Mouse (Mus musculus) megakaryocyte progenitor cell, adult 5-6 weeks (primary cell): ENCODE measurements around the gene Ear14. TPM values are rescaled to one million over a fixed set of nuclear protein-coding genes. Genes with fewer than 3 reads are reported as not detected.
"Not testable (repeated sequence)": the region's sequence is repeated elsewhere in the genome, so short reads cannot be mapped to it uniquely, and the experiment has no call there.

Source experiments
- ATAC-seq: replicated peaks from 2 replicates; pipeline ENCODE4 v1.8.0; 2016; ENCODE audit warnings: mild to moderate bottlenecking, moderate TSS enrichment, inconsistent platforms; ENCODE audit not compliant: poor library complexity
- total RNA-seq, 2 experiments: library from RNA; stranded (forward) in 1 of 2; stranded (reverse) in 1 of 2; fragments of 157-497, 149-512 nt in 1 of 2; fragments of 200-1000 nt in 1 of 2; gene quantifications; 2 replicates each; pipeline versions ENCODE4 v1.2.3 to v1.2.4; 2015 to 2017

Ear14 gene
- total RNA-seq (2015) (not detected in 2 replicates), total RNA-seq (2017) (not detected in 2 replicates)

GRCm38 (mm10) chr14:51203115-51203514 is at the start of gene Ear14:
Gene Ear14, plus strand, starts transcription at chr14:51203391.
- ATAC-seq = no peak

DNA sequence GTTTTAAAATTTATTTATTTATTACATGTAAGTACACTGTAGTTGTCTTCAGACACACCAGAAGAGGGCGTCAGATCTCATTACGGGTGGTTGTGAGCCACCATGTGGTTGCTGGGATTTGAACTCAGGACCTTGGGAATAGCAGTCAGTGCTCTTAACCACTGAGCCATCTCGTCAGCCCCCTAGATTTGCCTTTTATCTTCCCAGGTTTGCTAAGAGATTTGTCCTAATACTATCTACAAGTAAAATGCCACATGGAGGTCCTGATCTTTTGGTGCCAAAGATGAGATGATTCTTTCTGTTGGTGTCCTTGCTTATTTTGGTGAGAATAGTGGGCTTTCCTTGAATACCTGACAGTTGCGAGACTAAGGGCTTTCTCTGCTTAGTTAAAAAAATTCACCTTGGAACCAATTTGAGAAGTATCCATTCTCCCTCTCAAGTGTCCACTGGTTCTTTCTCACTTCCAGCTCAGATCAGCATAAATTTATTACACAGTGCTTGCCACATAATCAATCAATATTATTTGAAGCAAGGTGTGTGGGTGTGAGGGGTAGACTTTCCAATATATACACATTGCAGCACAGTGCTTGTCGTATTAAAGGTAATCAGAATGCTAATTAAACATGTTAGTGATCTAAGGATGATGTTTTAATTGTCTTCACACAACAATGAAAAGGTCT is 47.0 kb upstream of the Ear14 start:
- no peak for ATAC-seq

DNA sequence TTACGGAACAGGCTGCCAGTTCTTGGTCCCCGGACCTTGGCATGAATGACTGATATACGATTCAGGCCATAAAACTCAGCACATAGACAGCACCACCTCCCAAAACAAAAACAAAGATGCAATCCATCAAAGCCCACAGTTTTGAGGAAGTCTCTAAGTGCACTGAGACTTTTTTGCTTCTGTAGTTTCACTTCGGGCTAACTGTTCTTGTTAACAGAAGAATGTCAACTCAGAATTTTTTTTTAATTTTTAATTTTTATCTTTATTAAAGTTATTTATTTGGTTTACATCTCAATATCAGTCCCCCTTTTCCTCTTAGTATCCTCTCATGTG is 46.5 kb upstream of the Ear14 start:
- ATAC-seq = peak; percentile 69

DNA sequence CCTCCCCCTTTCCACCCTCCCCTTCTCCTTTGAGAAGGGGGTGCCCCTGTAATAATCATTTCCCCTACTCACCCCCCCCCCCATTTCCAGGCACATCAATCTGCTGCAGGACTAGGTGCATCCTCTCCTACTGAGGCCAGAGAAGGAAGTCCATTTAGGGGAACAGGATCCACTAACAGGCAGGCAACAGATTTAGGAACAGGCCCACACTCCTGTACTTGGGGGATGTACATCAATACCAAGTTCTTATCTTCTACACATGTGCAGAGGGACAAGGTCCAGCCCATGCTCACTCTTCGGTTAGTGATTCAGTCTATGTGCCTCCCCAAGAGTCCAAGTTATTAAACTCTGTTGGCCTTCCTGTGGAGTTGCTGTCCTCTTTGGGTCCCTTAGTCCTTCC is 46.1 kb upstream of the Ear14 start:
- peak; percentile 55 for ATAC-seq

DNA sequence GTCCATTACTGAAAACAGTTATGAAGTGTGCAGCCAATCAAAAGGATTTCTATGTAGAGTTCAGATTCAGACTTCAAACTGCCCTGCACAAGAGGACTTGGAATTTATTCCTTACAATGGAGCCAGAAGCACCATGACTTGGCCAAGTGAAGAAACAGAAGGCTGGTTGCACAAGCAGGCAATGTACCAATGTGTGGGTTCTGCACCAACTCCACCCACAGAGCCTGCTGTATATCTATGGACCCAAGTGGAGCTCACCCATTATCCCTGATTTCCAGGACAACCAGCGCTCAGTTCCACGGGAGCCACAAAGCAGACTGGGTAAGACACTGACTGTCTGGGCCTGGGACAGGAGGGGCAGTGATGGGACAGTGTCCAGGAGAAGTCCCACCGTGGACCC is 41.2 kb upstream of the Ear14 start, which contains the start of gene Rnase2b:
Gene Rnase2b (plus strand): TSS at position 285 of the 400 bp plus-strand sequence.
- not testable (repeated sequence) for ATAC-seq

- not testable (repeated sequence) for ATAC-seq
Measured at GRCm38 (mm10) chr14:51163323-51163722, 39.9 kb upstream of the Ear14 start.

- ATAC-seq = peak; percentile 23; the same call in 1 of the 2 replicates
Measured at GRCm38 (mm10) chr14:51165435-51165834, 37.8 kb upstream of the Ear14 start.

GRCm38 (mm10) chr14:51166068-51166467 is 37.1 kb upstream of the Ear14 start:
- ATAC-seq = peak; percentile 77

DNA sequence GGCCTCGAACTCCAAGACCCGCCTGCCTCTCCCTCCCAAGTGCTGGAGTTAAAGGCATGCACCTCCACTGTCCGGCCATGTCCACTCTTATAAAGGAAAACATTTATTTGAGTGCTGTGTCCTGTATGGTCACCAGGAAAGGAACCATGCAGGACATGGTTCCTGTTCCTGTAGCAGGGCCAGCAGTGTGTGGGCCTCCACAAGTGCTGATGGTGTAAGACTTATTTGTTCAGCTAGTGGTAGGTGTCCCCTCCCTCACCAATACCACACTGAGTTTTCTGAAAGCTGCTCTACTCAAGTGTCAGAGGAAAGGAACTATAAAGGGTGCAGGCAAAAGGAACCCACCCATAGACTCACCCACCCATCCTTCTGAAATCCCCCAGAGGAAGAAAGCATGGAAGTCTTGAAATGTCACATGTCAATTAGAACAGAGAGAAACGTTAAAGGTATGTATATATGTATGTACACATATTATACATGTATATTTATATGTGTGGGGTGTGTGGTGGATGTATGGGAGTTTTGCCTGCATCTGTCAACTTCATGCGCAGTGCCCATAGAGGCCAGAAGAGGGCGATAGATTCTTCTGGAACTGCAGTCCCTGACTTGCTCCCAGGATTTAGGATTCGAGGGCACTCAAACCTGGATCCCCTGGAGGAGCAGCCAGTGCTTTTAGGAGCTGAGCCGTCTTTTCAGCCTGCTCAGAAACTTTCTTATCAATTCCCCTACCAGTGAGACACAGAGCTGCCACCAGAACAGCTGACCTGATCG is 30.9 kb upstream of the Ear14 start:
- peak; percentile 79 for ATAC-seq

GRCm38 (mm10) chr14:51172947-51173346 is 30.2 kb upstream of the Ear14 start:
- not testable (repeated sequence) for ATAC-seq

- no peak for ATAC-seq
Measured at GRCm38 (mm10) chr14:51173843-51174242, 29.3 kb upstream of the Ear14 start.

DNA sequence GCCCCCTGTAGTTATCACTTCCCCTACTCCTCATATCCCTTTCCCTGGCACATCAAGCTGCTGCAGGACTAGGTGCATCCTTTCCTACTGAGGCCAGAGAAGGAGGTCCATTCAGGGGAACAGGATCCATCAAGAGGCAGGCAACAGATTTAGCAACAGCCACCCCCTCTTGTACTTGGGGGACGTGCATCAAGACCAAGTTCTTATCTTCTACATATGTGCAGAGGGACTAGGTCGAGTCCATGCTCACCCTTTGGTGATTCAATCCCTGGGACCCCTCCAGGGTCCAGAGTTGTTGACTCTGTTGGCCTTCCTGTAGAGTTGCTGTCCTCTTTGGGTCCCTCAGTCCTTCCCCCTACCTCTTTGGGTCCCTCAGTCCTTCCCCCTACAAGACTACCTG is 22.1 kb upstream of the Ear14 start:
- ATAC-seq = not testable (repeated sequence)

GRCm38 (mm10) chr14:51195681-51196080 is 7.5 kb upstream of the Ear14 start:
- ATAC-seq = no peak

- no peak for ATAC-seq
Measured at GRCm38 (mm10) chr14:51199098-51200023, 3.8 kb upstream of the Ear14 start, which contains the start of gene Ang2. Gene Ang2, minus strand, starts transcription at chr14:51199148.

DNA sequence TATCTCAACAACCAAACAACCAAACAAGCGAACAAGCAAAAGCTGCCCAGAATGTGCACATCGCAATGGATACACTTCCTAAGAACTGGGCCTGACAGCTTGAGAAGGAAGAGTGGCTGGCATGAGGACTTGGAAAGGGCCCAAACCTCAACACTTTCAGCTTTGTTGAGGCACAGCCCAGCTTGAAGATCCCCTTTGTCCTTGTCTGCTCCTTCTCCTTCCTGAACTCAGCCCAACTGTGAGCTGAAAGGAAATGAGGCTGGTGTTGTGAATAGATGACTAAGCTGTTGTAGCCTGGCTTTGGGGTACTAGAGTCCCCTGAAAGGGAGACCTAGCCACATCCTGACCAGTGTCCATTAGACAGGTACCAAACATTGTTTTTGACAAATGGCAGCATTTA is 3.1 kb upstream of the Ear14 start:
- peak; percentile 63 for ATAC-seq

- no peak for ATAC-seq
Measured at GRCm38 (mm10) chr14:51200466-51200865, 2.7 kb upstream of the Ear14 start.

DNA sequence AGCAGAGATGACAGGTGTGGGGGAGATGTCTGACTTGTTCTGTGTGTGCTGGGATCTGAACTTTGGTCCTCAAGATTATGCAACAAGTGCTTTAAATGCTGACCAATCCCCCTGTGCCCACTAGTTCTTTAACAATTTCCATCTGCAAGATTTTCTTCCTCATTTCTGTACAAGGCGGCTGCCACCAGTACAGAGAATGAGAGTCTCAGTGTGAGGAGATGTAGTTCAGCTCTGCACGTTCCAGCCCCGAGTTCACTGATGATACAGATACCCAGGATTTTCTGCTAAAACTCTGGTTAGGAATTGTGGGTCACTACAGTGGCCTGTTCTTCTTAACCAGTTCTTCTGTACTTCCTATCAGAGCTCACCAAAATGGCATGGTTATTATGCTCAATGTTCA is 16.9 kb downstream of the Ear14 start:
- ATAC-seq = not testable (repeated sequence)

DNA sequence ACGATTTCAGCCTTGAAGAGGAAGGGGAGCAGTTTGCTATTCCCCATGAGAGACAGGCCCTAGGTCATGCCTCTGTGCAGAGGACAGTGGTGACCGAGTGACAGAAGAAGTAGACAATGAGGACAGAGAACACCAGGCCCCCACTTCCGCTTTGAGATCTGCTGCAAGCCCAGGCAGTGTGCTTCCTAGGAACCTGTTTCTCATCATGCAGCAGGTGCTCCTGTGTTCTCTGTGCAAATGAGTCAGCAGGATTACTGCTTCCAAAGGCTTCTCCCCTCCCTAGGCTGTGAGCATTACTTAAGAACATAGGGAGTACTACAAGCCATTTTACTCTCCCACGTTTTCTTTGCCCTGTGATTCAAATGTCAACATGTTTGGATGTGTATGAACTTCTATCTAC is 26.5 kb downstream of the Ear14 start:
- peak; percentile 42; the same call in 1 of the 2 replicates for ATAC-seq

- ATAC-seq = peak; percentile 85
Measured at GRCm38 (mm10) chr14:51237488-51237887, 34.3 kb downstream of the Ear14 start.

- peak; percentile 91 for ATAC-seq
Measured at GRCm38 (mm10) chr14:51240899-51241298, 37.7 kb downstream of the Ear14 start.

DNA sequence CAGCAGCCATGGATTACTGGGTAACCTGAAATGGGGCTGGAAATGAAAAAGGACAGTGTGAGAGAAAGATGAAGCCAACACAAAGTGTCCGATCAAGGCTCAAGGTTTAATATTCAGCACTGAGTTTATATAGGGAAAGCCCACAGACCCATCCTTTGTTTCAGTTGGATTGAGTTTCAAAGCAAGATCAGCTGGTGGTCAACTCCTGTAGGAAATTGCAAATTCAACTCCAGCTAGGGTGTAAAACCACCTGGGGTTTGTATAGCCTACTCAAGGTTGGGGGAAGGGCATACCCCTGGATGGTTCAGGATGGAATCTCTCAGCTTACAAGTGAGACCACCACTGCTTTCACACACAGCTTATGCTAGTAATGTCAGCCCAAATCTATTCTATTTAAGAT is 44.5 kb downstream of the Ear14 start:
- ATAC-seq = no peak
